Mouse (Mus musculus) lung, adult 2 months (tissue): Measurements from ENCODE around the gene Acsm5. TPM values are rescaled to one million over a fixed set of nuclear protein-coding genes. Genes with fewer than 3 reads are reported as not detected.

ENCODE experiments used
- DNase-seq: peaks from one replicate; pipeline ENCODE4 v3.0.0; 2022
- H3K4me1 ChIP-seq: fragments of 200-500 bp; 2 replicates; pipeline ENCODE4 v1.6.1; 2011; ENCODE audit warnings: low read length; ENCODE audit not compliant: control insufficient read depth, insufficient read depth
- H3K4me3 ChIP-seq: fragments of 200-500 bp; replicated peaks from 2 replicates; pipeline ENCODE3; 2011; ENCODE audit warnings: low read depth, mild to moderate bottlenecking, control low read depth, low read length; ENCODE audit errors: extremely low read depth
- CTCF ChIP-seq: fragments of 200-500 bp; IDR thresholded peaks from 2 replicates; pipeline ENCODE4 v1.5.1; 2011; ENCODE audit warnings: mild to moderate bottlenecking, low read length, control low read depth; ENCODE audit not compliant: insufficient read depth
- POLR2A ChIP-seq: fragments of 200-500 bp; IDR thresholded peaks from 2 replicates; pipeline ENCODE4 v1.6.1; 2011; ENCODE audit warnings: low read depth, mild to moderate bottlenecking, control low read depth, low read length, borderline replicate concordance; ENCODE audit errors: extremely low read depth
- WGBS: fragments of 180-500 bp; shearing (Covaris S2); methylation state at CpG from one replicate; pipeline ENCODE4 v1.1.7; 2018; 5-methylcytosine and 5-hydroxymethylcytosine counted together
- polyA plus RNA-seq: library from polyadenylated mRNA; depleted of rRNA; stranded (reverse); fragments of >200 nt; gene quantifications from 2 replicates; pipeline ENCODE4 v1.2.3, GENCODE M21; 2012; rRNA removed

Gene Acsm5
- polyA plus RNA-seq, result 0.51 and 0.91 TPM in 2 replicates

DNA sequence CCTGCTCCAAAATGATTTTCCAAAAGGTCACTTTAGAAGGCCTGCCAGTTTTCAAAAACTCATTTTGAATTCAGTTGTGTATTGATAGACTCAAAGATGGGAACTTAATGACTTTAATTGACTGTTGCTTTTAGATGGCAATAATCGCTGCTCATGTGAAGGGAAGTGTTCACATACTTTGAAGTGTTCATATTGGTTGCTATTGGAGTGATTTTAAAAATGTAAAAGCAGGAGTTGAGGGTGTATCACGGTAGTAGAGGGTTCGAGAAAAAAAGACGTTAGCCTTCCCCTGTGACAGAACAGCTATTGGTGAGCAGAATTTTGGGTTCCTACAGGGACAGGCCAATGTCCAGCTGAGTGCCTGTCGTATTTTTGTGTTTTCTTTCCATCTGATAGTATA lies at the start of gene Acsm5:
Gene Acsm5 (plus strand): TSS at position 301 of the 400 bp plus-strand sequence.
- Histone ChIP-seq H3K4me3 (no peak within 1 kb of the TSS), H3K4me1 (no peaks in the 10 kb centered on the region)
- WGBS, result 71% methylated on average over 5 of the region's 5 CpGs
- no peak for DNase-seq
- no peak for TF ChIP-seq POLR2A
- TF ChIP-seq CTCF, result no peak

DNA sequence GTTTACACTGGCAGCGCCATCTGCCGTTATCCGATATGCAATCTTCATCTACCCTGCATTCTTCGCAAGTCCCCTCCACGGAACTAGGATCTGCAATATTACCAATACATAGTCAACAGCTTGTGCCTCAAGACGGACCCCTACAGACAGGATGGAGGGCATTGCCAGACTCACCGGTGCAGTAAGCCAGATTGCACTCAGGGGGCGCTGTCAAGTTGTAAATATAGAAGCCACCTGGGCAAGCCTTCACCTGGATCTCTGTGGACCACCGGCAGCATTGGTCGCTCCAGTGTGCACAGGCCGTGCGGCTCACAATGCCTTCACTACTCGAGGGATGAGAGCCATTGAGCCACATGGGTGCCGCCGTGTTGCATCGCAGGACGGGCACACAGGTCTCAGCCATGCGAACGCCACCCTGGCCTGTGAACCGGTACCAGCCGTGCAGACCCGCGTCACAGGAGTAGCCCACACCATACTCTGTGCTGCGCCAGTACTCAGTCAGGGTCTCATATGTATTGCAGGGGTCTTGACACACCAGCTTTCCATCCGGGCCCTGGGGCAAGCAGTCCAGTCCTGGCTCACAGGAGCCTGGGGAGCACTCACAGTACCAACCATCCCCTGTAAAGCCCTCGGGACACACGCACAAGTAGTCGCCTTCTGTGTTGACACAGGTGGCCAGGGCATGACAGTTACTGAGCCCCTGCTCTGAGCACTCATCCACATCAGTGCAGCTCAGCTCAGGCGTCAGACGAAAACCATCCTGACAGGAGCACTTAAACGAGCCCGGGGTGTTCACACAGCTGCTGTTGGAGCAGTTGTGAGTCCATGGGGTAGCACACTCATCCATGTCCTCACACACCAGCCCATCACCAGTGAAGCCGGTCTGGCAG lies 42.5 kb upstream of the Acsm5 start:
- H3K4me1 ChIP-seq, result no peaks in the 10 kb centered on the region
- TF ChIP-seq CTCF, result no peak
- TF ChIP-seq POLR2A, result no peak
- no peak for DNase-seq
- H3K4me3 ChIP-seq, result no peak overlapping the region
- 68% methylated on average over 33 of the region's 33 CpGs for WGBS

DNA sequence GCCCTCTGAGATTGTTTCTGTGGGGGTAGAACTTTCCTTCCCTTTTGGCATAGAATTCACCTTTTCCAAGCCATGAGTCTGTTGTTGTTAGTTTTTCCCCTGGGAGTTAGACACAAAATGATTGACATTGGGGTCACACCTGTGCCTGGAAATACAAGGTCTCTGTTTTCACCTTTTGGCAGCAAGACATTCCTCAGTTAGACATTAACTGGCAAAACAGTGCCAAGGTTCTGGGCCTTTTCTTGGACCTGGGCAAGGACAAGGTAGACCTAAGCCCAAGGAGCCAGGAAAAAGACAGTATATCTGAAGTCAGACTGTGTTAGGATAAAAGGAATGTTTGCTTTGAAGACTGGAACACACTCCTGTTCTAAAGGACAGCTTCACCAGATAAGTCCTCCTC lies 40.0 kb upstream of the Acsm5 start, which contains the start of gene Umod:
Gene Umod (minus strand): TSS at position 27 of the 400 bp plus-strand sequence.
- no peak for DNase-seq
- no peak within 1 kb of the TSS for H3K4me3 ChIP-seq
- H3K4me1 ChIP-seq, result no peaks in the 10 kb centered on the region
- no peak for TF ChIP-seq CTCF
- TF ChIP-seq POLR2A, result no peak

DNA sequence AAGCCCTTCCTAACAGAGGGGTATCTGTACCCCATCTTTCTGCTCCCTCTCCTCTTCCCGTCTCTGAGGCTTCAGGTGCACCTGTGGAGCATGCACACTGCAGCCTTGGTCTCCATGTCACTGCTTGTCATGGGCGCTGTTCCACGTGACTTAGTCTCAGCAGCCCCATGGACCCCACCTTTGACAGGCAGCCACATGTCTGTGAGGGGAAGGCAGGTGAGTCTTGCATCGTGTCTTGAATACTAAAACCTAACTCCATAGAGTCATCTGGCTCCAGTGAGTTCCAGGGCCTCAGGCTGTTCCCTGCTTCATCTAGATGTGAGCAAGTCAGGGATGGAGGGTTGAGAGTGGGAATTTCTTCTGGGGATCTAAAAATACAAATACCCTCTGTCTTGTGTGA lies 35.1 kb upstream of the Acsm5 start:
- Histone ChIP-seq H3K4me1 (no peaks in the 10 kb centered on the region), H3K4me3 (no peak overlapping the region)
- TF ChIP-seq CTCF, result no peak
- no peak for TF ChIP-seq POLR2A
- WGBS, result 74% methylated on average over 4 of the region's 4 CpGs
- no peak for DNase-seq

DNA sequence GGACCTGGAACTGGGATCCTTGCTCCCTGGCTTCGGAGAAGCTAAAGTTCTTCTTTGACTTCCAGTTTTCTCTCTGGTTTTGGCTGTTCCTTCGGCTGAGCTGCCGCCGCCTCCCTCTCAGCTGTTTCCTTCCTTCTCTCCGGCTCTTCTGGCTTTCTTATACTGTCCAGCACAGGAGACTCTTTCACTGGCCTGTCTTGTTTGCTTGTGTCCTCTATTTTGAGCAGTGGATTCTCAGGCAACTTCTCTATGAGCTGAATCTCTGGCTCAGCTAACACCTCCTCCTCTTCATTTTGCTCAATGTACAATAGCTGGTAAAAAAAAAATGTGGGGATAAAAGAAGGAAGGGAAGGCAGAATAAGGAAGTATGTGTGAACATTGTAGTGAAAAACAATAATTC lies 32.6 kb upstream of the Acsm5 start:
- WGBS, result 81% methylated on average over 5 of the region's 5 CpGs
- no peak overlapping the region for H3K4me3 ChIP-seq
- TF ChIP-seq POLR2A (no peak), CTCF (no peak)
- no peaks in the 10 kb centered on the region for H3K4me1 ChIP-seq
- no peak for DNase-seq

DNA sequence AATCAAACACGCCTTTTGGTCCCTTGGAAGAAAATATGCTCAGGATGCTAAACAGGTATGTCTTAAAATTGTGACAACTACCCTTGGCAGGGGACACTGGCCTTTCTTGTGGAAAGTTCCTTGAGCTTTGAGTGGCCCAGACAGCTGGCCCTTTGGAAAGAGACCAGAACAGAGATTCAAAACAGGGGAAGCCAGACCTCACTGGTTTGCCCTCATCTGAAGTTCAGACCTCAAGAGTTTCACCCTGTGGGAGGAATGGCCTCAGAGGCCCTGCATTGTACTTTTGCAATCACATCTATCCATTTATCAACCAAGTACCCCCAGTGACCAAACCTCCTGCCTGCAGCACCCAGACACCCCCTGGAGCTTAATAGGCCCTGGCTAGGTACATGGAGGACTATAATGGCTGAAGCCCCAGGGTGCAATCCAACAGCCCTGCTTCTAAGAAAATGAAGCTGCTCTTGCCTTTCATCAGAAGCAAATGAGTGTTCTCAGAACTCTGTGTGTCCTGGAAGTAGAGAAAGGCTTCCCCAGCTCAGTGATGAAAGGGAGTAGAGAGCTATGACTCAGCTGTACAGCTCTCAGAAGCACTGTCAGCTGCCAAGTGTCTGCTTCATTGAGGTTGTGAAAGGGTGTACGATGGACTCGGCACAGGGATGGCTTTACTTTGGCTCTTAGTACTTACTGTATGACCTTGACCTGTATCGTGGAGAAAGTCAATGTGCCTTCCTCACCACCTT lies 29.1 kb upstream of the Acsm5 start:
- Histone ChIP-seq H3K4me3 (no peak overlapping the region), H3K4me1 (no peaks in the 10 kb centered on the region)
- no peak for DNase-seq
- 79% methylated on average over 4 of the region's 4 CpGs for WGBS
- TF ChIP-seq POLR2A (no peak), CTCF (no peak)

DNA sequence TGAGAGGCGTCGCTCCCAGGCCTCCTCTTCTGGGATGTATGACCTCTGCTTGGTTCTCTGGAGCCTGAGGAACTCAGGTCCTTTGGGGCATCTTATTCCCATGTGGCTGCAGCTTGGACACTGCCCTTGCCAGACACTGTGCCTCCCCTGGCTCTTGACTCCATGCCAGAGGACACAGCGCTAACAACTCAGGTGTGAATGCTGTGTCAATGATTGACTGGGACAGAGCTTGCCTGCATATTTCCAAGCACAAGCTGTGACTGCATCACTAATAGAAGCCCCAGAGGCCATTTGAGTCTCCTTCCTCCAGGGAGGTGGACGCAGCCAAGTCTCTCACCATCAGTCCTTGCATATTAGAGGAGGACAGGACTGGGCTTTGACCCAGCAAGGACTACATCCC lies 8.1 kb upstream of the Acsm5 start:
- TF ChIP-seq POLR2A (no peak), CTCF (no peak)
- DNase-seq, result no peak
- Histone ChIP-seq H3K4me1 (no peaks in the 10 kb centered on the region), H3K4me3 (no peak overlapping the region)
- WGBS, result 82% methylated on average over 4 of the region's 4 CpGs

DNA sequence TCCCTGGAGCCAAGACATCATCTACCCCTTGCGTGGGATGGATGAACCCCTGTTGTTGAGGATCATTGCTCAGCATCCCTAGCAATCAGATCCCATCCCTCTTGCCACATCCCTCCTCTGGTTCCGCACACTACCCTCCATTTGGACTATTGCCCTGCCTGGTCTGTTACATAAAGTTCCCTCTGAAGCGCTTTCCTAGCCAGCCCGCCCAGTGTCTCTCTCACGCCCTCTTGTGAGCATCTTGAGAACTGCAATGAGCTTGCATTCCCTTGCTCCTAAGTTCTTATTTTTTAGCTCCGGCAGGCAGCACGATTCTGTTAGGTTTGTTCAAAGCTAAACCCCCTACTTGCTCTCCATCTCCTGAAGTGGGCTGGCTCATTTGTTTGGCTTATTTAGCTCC lies 6.2 kb upstream of the Acsm5 start:
- no peak overlapping the region for H3K4me3 ChIP-seq
- peak; percentile 52 for TF ChIP-seq CTCF
- no peak for TF ChIP-seq POLR2A
- no peaks in the 10 kb centered on the region for H3K4me1 ChIP-seq
- DNase-seq, result no peak
- 27% methylated on average over 7 of the region's 7 CpGs for WGBS

DNA sequence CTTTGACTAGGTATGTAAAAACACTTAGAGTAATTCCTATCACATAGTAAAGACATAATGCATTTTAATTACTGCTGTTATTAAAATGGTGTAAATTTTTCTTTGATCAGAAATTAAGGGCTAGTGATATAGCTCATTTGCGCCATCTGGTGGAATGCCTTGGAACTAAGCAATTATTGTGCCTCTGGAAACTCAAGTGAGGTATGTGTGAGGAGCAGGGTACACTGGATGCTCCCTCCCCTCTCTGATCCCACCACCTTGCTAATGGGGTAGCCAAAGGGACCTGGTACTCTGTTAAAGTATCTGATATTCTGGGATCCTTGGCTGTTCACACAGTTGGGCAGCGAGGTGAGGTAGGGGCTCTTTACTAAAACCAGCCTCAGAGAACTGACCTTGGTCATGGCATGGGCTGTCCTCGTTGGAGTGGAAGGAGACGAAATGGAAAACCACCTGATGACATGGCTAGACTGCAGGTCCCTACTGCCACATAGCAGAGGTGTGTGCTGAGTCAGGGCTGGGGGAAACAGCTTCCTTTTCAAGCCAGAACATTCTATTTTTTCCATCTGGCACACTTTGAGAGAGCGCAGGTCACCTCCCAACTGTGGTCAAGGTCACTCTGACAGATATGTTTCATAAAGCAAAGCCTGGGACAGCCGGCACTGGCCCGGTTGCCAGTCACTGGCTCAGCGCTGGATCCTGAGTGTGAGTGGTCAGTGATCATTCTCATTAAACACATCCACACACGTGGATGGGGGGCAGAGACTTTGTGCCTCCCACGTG lies 3.6 kb upstream of the Acsm5 start:
- TF ChIP-seq CTCF, result 0 out of 2 replicates have a peak, but pooled peaks have one; percentile 23
- no peak for TF ChIP-seq POLR2A
- Histone ChIP-seq H3K4me3 (no peak overlapping the region), H3K4me1 (no peaks in the 10 kb centered on the region)
- peak; percentile 34 for DNase-seq
- WGBS, result 62% methylated on average over 10 of the region's 10 CpGs
